Mouse (Mus musculus): Measurements from ENCODE around the gene Lpar6.

The Lpar6 gene

DNA sequence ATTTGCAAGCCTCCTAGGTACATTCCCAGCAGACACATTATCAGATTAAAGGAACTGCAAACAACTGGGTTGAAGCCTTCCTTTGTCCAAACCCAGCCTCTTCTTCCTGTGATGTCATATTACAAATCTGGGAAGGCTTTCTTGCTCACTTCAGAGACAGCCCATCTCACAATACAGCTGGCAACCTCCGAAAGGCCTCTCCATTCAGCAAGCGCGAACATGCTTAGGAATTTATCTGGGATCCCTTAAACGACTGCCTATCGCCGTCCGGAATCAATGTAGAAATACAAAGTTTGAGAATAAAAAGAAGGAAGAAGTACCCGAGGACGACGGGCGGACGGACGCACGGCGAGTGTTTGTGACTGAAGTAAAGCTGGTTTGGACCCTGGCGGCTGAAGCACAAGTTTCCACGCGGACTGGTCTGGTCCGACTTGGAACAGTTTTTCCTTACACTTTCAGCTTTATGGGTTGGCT lies at the start of gene Lpar6:
Gene Lpar6 (plus strand): TSS at position 48 of the 474 bp plus-strand sequence.
- peak; percentile 70 for DNase-seq (ENCODE audit: low read depth, low spot score)

DNA sequence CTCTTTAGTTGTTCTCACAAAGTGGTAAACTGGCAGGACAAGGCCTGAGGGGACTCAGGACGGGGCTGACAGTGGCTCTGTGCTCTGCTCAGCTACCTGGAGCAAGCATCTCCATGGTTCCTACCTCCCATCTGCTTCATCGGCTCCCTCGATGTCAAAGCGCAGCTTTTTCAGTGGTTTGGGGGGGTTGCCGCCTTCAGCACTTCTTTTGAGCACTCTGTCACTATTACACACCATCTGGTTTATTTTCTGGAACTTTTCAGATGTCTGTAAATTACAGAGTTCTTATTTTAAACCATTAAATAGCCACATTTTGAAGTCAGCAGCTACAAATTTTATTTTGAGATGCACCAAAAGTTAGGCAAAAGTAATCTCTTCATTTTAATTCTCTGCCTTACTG lies 38.6 kb upstream of the Lpar6 start:
- no peak for DNase-seq (ENCODE audit: low read depth, low spot score)

DNA sequence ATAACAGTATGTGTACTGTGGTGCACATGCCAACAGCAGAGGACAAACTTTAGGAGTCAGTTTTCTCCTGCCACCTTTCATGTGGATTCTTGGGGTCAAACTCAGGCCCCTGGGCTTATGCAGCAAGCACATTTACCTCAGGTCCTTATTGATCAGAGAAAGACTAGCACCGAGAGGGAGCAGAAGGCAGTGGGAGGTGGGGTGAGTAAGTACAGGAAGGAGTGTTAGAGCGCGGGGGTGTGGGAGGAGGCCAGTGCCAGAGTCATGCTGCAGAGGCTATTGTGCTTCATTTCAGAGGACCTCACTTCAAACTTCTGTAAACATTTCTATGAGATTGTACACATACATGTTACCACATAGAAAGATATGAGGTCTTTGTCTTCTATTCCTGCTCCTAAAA lies 36.2 kb upstream of the Lpar6 start:
- no peak for DNase-seq (ENCODE audit: low read depth, low spot score)

DNA sequence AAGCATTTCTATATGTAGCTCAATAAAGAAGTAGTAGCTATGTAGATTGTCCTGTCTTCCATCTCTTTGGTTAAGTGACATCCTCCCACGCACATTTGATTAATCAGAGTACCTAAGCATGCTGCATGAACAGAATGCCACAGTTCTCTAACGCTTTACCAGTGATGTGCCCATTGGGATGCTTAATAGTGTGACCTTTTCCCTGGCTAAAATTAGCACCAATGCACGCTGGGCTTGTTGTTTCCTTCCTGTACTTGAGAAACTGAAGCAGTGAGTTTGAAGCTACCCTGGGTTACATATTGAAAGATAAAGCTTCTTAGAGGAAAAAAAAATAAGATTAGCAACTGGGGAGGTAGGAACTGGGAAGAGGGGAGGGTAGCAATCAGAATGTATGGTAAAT lies 33.7 kb upstream of the Lpar6 start:
- no peak for DNase-seq (ENCODE audit: low read depth, low spot score)

DNA sequence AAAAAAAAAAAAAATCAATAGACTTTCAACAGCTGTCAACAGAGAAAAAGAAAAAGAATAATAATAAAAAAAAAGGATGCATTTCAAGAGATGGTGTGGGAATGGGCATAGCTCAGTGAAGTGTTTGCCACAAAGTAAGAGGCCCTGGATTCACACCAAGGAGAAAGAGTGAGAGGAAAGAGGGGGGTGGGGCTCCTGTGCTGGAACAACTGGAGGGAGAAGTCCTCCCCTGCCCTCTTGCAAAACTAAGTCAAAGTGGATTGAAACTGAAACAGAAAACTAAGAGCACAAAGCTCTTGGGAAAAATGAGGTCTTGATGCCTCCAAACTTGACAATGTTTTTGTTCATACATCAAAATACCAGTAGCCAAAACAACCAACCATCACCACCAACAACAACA lies 28.4 kb upstream of the Lpar6 start:
- peak; percentile 48 for DNase-seq (ENCODE audit: low read depth, low spot score)

DNA sequence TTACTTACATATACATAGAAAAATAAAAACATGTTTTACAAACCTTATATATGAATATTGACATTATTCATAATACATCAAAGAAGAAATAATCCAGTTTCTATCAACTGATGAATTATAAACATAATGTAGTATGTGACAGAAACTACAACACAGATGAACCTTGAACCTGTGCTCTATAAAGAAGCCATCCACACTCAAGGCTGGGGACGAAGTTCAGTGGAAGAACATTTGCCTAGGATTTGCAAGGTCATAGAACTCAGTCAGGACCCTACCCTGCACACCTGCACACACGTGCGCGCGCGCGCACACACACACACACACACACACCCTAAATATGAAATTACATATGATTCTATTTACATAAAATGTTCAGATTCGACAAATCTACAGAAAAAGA lies 27.5 kb upstream of the Lpar6 start:
- DNase-seq (ENCODE audit: low read depth, low spot score), result no peak

DNA sequence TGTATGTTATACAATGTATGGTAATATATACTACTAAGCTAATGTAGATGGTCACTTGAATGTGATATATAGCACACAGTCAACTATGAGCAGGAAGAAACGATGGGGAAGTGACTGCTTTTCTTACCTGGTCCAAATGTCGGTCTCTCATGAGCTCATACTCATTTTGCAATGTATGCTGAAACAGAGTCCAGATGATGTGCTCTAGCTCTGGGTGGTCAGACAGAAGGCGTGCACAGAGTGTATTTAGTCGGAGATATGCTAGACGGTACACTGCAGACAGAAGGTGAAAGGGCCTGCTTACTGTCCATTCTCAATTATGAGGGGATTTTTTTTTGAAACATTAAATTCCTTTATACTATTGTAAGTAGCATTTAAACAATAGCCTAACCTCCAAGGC lies 26.2 kb upstream of the Lpar6 start:
- no peak for DNase-seq (ENCODE audit: low read depth, low spot score)

DNA sequence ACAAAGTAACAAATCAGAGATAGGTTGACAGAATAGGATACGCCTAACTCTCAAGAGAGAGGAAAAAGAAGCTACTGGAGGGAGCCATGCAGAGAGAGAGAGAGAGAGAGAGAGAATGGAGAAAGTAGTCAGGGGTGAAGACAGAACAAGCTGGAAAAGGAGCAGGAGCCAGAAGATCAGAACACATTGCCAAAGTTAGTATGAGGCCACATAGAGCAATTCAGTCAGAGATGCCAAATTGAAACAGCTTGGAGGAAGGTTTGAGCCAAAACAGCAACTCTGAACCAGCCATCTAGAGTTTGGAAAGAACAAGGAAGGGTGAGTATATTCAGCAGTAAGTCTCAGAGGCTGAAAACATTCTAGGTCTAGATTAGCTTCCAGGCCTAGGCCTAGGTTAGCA lies 20.6 kb upstream of the Lpar6 start:
- peak; percentile 40 for DNase-seq (ENCODE audit: low read depth, low spot score)

DNA sequence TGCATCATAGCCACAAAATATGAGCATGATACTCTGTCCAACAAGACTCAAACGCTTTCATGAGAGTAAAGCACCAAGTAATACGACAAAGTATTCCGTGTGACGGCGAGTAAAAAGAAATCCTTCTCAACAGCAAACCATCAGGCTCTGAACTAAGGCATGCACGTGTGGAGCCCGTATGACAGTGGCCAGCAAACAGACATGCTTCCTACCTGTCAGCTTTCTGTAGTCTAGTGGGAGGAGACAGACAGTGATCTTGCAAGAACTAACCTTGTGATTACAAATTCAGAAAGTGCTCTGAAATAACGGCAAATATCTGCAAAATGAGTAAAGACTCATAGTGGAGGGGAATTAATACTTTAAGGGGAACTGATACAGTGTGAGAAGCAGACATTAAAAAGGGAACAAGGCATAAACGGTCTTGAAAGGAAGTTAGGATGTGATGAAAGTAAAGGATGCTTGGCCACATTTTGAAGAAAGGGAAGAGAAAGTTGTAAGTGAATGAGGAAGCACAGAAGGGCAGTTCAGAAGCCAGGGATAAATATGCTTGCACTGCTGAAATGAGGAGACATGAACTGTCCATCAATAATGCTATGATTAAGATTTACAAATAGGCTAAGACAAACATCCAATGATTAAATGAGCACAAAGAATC lies 15.3 kb upstream of the Lpar6 start:
- peak; percentile 31 for DNase-seq (ENCODE audit: low read depth, low spot score)

DNA sequence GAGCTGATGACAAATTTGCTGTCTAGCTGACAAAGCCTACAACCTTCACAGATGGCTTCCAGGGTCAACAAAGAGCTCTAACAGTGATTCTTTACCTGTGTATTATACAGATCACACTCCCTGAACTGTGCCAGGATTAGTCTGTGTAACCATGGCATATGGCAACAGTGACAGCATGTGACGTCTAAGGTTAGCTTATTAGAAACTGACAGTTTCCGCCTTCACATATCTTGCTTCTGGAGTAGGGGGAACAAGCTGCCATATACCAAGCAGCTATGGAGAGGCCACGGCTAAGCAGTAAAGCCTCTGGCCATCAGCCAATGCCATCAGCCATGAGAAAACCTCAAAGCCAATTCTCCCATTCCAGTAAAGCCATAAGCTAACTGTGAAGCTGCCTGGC lies 11.3 kb upstream of the Lpar6 start:
- DNase-seq (ENCODE audit: low read depth, low spot score), result no peak

DNA sequence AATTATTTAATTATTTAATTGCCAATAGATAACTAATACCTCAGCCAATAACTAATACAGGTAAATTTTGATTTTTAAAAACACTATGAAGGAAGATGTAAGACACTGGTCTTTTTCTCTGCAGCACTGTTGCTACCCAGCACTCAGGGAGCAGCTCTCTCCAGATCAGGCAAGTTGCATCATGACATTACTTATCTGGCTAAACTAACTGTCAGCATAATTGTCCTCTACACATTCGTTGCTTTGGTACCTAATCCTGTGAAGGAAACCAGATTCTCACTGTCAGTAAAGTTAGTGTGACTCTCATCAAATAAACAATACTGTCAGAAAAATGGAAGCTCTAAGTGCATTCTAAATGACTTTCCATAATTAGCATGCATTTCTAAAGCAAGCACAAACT lies 10.8 kb upstream of the Lpar6 start:
- DNase-seq (ENCODE audit: low read depth, low spot score), result no peak

DNA sequence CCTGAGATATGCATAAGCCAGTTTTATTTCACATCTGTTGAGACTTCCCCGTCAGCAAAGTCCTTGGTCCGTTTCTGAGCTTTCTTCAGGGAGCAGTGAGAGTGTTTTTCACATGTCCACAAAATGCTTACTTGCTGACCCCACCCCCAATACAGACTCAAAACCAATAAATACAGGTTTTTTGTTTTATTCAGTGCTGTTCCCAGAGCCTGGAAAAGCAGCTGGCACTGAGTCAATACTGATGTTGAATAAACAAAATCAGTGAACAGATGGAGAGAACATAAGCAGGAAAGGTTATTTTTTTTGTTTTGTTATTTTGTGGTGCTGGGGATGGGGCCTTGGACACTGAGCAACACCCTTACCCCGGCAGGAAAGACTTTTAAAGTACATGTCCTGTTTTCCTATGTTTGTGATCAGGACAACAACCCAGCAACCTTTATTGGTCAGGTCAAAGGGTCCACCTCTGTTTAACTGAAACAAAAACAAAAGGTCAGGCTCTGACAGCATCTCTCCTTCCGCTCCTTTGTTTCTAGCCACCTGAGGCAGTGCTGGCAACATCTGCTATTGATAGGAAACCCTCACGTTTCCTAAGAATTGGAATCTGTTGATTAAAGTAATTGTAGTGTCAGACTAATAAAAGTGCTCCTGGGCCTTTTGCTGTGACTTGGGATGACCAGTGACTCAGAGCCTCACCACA lies 6.3 kb upstream of the Lpar6 start:
- DNase-seq (ENCODE audit: low read depth, low spot score), result no peak

DNA sequence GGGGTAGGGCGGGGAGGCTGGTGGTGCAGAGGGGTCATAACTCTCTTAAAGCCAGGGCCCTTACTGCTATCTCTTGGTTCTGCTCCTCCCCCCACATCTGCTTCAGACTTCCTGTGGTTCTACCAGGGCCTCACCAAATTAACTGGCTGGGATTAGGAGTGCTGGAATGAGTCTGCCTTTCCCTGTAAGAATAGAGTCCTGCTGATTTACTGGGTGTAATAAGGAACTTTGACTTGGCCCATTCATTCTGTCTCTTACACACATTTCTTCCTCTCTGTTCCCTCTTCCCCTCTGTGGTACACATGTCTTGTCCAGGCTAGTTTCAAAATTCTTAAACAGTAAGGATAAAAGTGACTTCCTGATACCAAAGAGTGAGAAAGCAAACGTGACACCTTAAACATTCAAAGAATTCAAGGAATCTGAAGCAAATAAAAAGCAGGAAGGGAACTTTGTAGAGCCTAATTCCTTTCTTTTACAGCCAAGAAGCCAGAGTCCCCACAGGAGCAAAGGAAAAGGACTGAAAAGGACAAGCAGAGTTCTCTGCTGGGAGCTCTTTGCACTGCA lies 3.1 kb upstream of the Lpar6 start:
- no peak for DNase-seq (ENCODE audit: low read depth, low spot score)

DNA sequence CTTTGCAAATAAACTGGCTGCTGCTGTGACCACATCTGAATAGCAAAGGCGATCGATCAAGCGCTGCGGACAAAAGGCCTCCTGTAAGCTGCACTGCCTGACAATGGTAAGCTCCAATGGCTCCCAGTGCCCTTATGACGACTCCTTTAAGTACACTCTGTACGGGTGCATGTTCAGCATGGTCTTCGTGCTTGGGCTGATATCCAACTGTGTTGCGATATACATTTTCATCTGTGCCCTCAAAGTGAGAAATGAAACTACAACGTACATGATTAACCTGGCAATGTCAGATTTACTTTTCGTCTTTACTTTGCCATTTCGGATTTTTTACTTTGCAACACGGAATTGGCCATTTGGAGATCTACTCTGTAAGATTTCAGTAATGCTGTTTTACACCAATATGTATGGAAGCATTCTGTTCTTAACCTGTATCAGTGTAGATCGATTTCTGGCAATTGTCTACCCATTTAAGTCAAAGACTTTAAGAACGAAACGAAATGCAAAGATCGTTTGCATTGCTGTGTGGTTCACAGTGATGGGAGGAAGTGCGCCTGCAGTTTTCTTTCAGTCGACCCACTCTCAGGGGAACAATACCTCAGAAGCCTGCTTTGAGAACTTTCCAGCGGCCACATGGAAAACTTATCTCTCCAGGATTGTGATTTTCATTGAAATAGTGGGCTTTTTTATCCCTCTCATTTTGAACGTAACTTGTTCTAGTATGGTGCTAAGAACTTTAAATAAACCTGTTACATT lies 979 bp downstream of the Lpar6 start:
- no peak for DNase-seq (ENCODE audit: low read depth, low spot score)

DNA sequence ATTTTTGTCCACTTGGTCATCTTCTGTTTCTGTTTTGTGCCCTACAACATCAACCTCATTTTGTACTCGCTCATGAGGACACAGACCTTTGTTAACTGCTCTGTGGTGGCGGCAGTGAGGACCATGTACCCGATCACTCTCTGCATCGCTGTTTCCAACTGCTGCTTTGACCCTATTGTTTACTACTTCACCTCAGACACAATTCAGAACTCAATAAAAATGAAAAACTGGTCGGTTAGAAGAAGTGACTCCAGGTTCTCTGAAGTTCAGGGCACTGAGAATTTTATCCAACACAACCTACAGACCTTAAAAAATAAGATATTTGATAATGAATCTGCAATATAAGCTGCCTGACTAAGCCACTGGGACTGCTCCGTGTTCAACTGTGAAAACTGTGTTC lies 1.6 kb downstream of the Lpar6 start:
- DNase-seq (ENCODE audit: low read depth, low spot score), result no peak

DNA sequence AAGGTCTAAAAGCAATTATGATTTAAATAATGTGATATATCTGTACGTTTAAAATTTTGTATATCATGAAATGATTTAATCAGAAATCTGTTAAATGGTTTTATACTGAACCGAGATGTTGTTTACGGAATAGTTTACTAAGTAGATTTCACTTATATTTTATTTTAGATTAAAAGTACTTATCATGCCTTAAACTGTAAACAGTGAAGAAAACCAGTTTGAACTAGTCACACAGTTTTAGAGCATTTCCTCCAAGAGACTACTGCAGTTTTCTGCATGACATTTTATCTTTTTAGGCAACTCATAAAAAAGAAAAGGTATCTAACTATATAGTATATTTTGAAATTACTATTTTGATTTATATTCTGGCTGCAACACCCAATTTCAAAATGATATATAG lies 2.2 kb downstream of the Lpar6 start:
- DNase-seq (ENCODE audit: low read depth, low spot score), result no peak

DNA sequence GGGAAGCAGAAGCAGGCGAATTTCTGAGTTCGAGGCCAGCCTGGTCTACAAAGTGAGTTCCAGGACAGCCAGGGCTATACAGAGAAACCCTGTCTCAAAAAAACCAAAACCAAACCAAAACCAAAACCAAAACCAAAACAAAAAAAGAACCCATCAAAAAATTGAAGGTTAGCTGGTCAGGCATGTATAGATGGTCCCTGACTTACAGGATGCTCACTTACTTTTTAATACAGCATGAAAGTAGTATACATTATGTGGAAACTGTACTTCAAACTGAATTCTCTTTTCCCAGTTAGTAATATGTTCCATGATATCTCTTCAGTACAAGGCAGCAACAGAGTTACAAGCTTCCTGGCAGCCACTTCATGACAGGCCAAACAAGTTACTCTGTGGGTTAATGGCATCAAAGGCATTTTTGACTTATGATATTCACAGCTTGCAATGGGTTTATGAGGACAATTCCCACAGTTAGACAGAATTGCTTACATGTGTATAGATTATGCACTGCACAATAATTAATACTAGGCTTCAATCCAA lies 6.4 kb downstream of the Lpar6 start:
- DNase-seq (ENCODE audit: low read depth, low spot score), result no peak

DNA sequence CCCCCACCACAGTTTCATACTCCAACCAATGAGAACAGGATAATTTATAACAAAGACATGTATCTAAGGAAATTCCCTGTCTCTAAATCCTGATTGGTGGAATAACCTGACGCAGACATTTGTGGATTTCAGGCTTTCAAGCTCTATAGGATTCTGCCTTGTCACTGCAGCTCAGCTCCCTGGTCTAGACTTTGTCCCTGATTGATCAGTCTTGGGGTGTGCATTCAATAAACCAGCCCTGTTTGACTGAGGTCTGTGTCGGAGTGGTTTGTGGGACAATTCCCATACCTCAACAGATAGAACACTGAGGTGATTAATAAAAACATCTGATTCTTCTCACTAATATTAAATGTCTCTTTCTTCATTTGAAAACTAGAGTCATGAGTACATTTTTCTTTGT lies 12.4 kb downstream of the Lpar6 start:
- DNase-seq (ENCODE audit: low read depth, low spot score), result no peak

DNA sequence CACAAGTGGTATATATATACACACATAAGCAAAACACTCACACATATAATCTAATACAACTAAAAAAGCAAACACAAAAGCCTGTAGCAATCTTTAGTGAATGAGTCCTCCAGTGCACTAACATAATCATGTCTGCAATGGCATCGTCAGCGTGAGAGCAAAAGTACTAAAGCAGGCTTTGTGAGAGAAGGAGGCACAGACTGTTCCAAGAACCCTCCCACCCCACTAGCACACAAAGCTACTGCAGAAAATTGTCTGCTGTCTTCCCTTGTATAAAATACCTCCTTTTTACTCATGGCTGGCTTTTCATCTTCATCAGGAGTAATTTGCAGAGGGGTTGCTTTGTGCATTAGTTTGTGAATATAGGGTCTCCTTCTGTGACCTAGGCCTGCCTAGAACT lies 14.6 kb downstream of the Lpar6 start:
- DNase-seq (ENCODE audit: low read depth, low spot score), result no peak

DNA sequence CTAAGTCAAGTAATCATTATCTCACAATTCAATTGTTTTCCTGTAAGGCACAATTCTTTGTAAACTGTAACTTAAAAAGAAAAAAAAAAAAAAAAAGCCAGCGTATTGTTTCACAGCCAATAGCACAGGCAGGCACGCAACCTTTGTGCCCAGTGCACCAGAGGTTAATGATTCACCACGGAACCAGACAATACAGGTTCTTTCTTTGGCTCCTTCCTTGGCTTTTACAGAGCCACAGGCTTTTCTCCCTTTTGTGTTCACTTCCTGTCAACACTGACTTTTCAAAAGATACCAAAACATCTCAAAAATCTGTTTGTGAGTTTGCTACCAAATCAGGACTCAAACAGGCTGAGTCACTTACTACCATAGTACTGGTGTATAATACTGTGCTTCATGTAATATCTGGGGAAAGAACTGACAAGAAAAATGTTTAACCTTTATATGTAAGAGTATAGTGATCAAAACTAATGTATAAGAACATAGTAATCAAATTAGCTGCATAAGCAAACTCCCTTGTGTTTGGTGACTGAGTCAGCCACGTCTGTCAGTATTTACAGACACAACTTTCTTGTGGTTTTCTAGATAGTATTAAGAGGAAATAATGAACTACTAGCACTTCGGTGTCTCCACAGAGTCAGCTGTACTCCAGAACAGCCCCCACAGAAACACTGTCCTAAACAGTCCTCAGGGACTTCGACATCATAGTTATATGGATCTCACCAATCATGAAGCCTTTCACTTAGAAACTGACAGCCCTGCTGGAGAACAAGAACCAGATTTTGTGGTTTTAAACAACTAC lies 16.0 kb downstream of the Lpar6 start:
- no peak for DNase-seq (ENCODE audit: low read depth, low spot score)

DNA sequence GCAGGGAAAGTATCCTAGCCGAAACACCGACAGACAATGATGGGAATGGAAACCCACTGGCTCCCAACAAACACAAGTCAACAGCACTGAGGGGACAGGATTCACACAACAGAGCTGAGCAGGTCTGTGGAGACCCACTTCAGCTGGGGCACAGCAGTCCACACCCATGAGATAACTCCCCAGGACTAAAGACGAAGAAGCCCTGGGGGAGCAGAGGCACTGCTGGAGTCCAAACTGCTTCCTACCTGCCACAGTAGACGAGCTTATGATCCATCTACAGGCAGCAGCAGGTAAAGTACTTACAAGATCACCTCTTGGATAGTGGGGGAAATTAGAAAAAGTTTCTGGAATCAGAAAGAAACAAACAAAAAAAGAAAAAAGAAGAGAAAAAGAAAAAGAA lies 16.7 kb downstream of the Lpar6 start:
- DNase-seq (ENCODE audit: low read depth, low spot score), result no peak
